8 mouse cellular contexts compared by ENCODE assay signal in the genomic region with DNA sequence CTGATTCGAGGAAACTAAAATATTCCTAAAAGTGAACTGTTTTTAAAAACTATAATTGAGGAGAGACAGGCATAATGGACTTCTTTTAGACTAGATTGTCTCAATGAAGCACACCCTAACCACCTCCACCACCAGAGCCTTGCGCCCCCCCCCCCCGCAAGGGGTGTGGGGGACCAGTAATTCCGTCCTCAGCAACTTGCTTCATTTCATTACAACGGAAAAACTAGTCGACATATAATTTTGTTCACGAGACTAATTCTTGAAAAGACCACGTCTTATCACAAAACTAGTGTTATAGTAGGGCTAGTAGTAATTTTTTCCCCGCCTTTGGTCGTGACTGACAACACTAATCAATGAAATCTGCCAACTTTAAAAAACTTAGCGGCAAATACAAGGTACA. TPM values are rescaled to one million over a fixed set of nuclear protein-coding genes. Genes with fewer than 3 reads are reported as not detected.
DNase-seq lines count a peak whose midpoint lies in the region; ATAC-seq and TF ChIP-seq lines count a peak whose summit lies in the region.

No protein-coding gene starts in this region.

- H3K9ac ChIP-seq in heart, embryonic 11.5 days (ENCODE audit: low read depth, low read length), result peak overlapping the region; percentile 100
- peak overlapping the region; percentile 100 for H3K9ac ChIP-seq in ES-E14 (ENCODE audit: insufficient read depth, low read depth, low read length, poor library complexity, severe bottlenecking)
- H3K9ac ChIP-seq in midbrain, embryonic 12.5 days (replicated peaks), result peak overlapping the region; percentile 99

- H3K9me3 ChIP-seq in heart, embryonic 11.5 days (replicated peaks; ENCODE audit: control insufficient read depth, low read length), result no peaks in the 10 kb centered on the region
- H3K9me3 ChIP-seq in ES-E14 (ENCODE audit: control insufficient read depth, insufficient read depth, low read depth, low read length), result no peaks in the 10 kb centered on the region
- H3K9me3 ChIP-seq in hindbrain, embryonic 10.5 days, result no peaks in the 10 kb centered on the region
- no peaks in the 10 kb centered on the region for H3K9me3 ChIP-seq in midbrain, embryonic 12.5 days

- H3K36me3 ChIP-seq in heart, embryonic 11.5 days (ENCODE audit: control insufficient read depth, insufficient read depth, low read length), result peaks cover 14% of the 10 kb centered on the region
- peaks cover 24% of the 10 kb centered on the region for H3K36me3 ChIP-seq in ES-E14 (ENCODE audit: control insufficient read depth, insufficient read depth, low read length, poor library complexity, severe bottlenecking)
- peaks cover 44% of the 10 kb centered on the region for H3K36me3 ChIP-seq in hindbrain, embryonic 10.5 days
- peaks cover 29% of the 10 kb centered on the region for H3K36me3 ChIP-seq in midbrain, embryonic 12.5 days

- H3K27ac ChIP-seq in heart, embryonic 11.5 days (ENCODE audit: low read depth, low read length), result peak overlapping the region; percentile 99; the same call in 1 of the 2 replicates
- peak overlapping the region; percentile 20; the same call in 1 of the 2 replicates for H3K27ac ChIP-seq in ES-E14 (ENCODE audit: insufficient read depth, low read depth, low read length, poor library complexity, severe bottlenecking)
- H3K27ac ChIP-seq in hindbrain, embryonic 10.5 days, result peak overlapping the region; percentile 100
- H3K27ac ChIP-seq in midbrain, embryonic 12.5 days (replicated peaks), result no peak overlapping the region

- H3K4me1 ChIP-seq in heart, embryonic 11.5 days (ENCODE audit: control insufficient read depth, insufficient read depth, low read length), result 0 out of 2 replicates have a peak, but pooled peaks cover 3% of the 10 kb centered on the region
- no peaks in the 10 kb centered on the region for H3K4me1 ChIP-seq in ES-E14 (ENCODE audit: control insufficient read depth in 2 of 2, insufficient read depth in 2 of 2, low read length in 2 of 2, poor library complexity in 1 of 2)
- H3K4me1 ChIP-seq in hindbrain, embryonic 10.5 days (replicated peaks), result peaks cover 15% of the 10 kb centered on the region; the same call in 1 of the 2 replicates
- H3K4me1 ChIP-seq in midbrain, embryonic 12.5 days, result peaks cover 8% of the 10 kb centered on the region

- no peak for DNase-seq in heart, adult 18-20 months
- DNase-seq in ES-E14 (ENCODE audit: low read depth, low spot score), result no peak
- no peak for DNase-seq in hindbrain, embryonic 10.5 days (ENCODE audit: low spot score)
- DNase-seq in yolk sac, embryonic 10.5 days (ENCODE audit: low spot score), result no peak
- no peak for DNase-seq in right cerebral cortex, postnatal 4 days
- DNase-seq in adrenal gland, postnatal 10 days, result no peak

- no peak for ATAC-seq in heart, embryonic 11.5 days (replicated peaks; ENCODE audit: insufficient number of reproducible peaks, low FRiP score, low TSS enrichment)
- no peak for ATAC-seq in midbrain, embryonic 12.5 days (ENCODE audit: low FRiP score, low read depth)

- under 1% methylated on average over 11 of the region's 11 CpGs for WGBS in heart, embryonic 11.5 days (ENCODE audit: insufficient replicate concordance)
- 1% methylated on average over 11 of the region's 11 CpGs for WGBS in hindbrain, embryonic 10.5 days
- 2% methylated on average over 11 of the region's 11 CpGs for WGBS in midbrain, embryonic 12.5 days

- H3K4me3 ChIP-seq in heart, embryonic 11.5 days (ENCODE audit: low read depth, low read length), result peak overlapping the region; percentile 99
- peak overlapping the region; percentile 94 to 99 for H3K4me3 ChIP-seq in ES-E14 (ENCODE audit: insufficient read depth in 1 of 2, low read depth in 1 of 2, low read length in 2 of 2, poor library complexity in 1 of 2, severe bottlenecking in 1 of 2)
- H3K4me3 ChIP-seq in hindbrain, embryonic 10.5 days, result peak overlapping the region; percentile 98
- peak overlapping the region; percentile 99 for H3K4me3 ChIP-seq in midbrain, embryonic 12.5 days

- H3K4me2 ChIP-seq in heart, embryonic 11.5 days, result peak overlapping the region; percentile 65
- peak overlapping the region; percentile 81 for H3K4me2 ChIP-seq in midbrain, embryonic 12.5 days (replicated peaks)

- H3K27me3 ChIP-seq in heart, embryonic 11.5 days (ENCODE audit: control insufficient read depth, insufficient read depth, low read length), result no peaks in the 10 kb centered on the region
- H3K27me3 ChIP-seq in hindbrain, embryonic 10.5 days (ENCODE audit: insufficient read depth, poor library complexity, severe bottlenecking), result no peaks in the 10 kb centered on the region
- H3K27me3 ChIP-seq in midbrain, embryonic 12.5 days, result no peaks in the 10 kb centered on the region

- in situ Hi-C loops in ES-E14 (cut with MboI; ENCODE audit: low sequenced_read_pairs in 2 of 2, unreplicated experiment in 2 of 2), result no loop called here

TF ChIP-seq in ES-E14, 5 proteins besides CTCF, POLR2A, EP300 and RAD21:
- TF ChIP-seq HCFC1 (IDR thresholded peaks at IDR 0.05; ENCODE audit: borderline replicate concordance, insufficient read depth, low read length), result no peak
- TF ChIP-seq MAFK (IDR thresholded peaks at IDR 0.05; ENCODE audit: insufficient read depth, low read depth, low read length), result no peak
- no peak for TF ChIP-seq ZC3H11A (IDR thresholded peaks at IDR 0.05; ENCODE audit: borderline replicate concordance, low read depth, low read length)
- no peak for TF ChIP-seq ZNF384 (IDR thresholded peaks at IDR 0.05; ENCODE audit: low read depth, low read length)
- TF ChIP-seq CHD2 (IDR thresholded peaks at IDR 0.05; ENCODE audit: low read depth, low read length), result no peak; the same call in 1 of the 2 replicates
TF ChIP-seq in ES-E14: peak in this region for 0.

RNA-seq across cellular contexts. Expression of a gene that starts 1.5 kb away (rescaled TPM):
- polyA plus RNA-seq in heart, embryonic 11.5 days (2014; fragmentation: Nextera tagmentation; extraction: Ambion mirVana), result 22.7 and 24.1 TPM in 2 replicates
- 10 to 100 TPM in 1 of 2 experiments, 1 to 10 TPM in 1; 9.3 to 11.4 TPM for total RNA-seq in heart, adult 18-20 months (2021)
- 19.5 and 22.3 TPM in 2 replicates for total RNA-seq in ES-E14 (2012; rRNA removed)
- polyA plus RNA-seq in hindbrain, embryonic 10.5 days (2016; fragmentation: Nextera tagmentation; extraction: Ambion mirVana), result 24.1 and 28.2 TPM in 2 replicates
- 29.4 and 31.0 TPM in 2 replicates for polyA plus RNA-seq in midbrain, embryonic 12.5 days (2016; fragmentation: Nextera tagmentation; extraction: Ambion mirVana)
- total RNA-seq in adrenal gland, postnatal 10 days (2021), result 10 to 100 TPM; 15.2 to 19.8 TPM

RNA-seq across cellular contexts. Expression of a gene that starts 2.6 kb away (rescaled TPM):
- polyA plus RNA-seq in heart, embryonic 11.5 days (2014; fragmentation: Nextera tagmentation; extraction: Ambion mirVana), result 1,114 and 1,293 TPM in 2 replicates
- 100 to 1,000 TPM; 412 to 432 TPM for total RNA-seq in heart, adult 18-20 months (2021)
- total RNA-seq in ES-E14 (2012; rRNA removed), result 576 and 704 TPM in 2 replicates
- polyA plus RNA-seq in hindbrain, embryonic 10.5 days (2016; fragmentation: Nextera tagmentation; extraction: Ambion mirVana), result 1,809 and 2,099 TPM in 2 replicates
- polyA plus RNA-seq in midbrain, embryonic 12.5 days (2016; fragmentation: Nextera tagmentation; extraction: Ambion mirVana), result 2,145 and 2,244 TPM in 2 replicates
- 100 to 1,000 TPM; 858 to 894 TPM for total RNA-seq in adrenal gland, postnatal 10 days (2021)

RNA-seq across cellular contexts. Expression of a gene that starts 15.6 kb away (rescaled TPM):
- 31.4 and 34.5 TPM in 2 replicates for polyA plus RNA-seq in heart, embryonic 11.5 days (2014; fragmentation: Nextera tagmentation; extraction: Ambion mirVana)
- 10 to 100 TPM; 16.0 to 17.6 TPM for total RNA-seq in heart, adult 18-20 months (2021)
- total RNA-seq in ES-E14 (2012; rRNA removed), result 12.5 and 14.5 TPM in 2 replicates
- polyA plus RNA-seq in hindbrain, embryonic 10.5 days (2016; fragmentation: Nextera tagmentation; extraction: Ambion mirVana), result 30.4 and 30.5 TPM in 2 replicates
- polyA plus RNA-seq in midbrain, embryonic 12.5 days (2016; fragmentation: Nextera tagmentation; extraction: Ambion mirVana), result 26.7 and 29.4 TPM in 2 replicates
- 10 to 100 TPM; 26.6 to 27.2 TPM for total RNA-seq in adrenal gland, postnatal 10 days (2021)

RNA-seq across cellular contexts. Expression of a gene that starts 41.7 kb away (rescaled TPM):
- polyA plus RNA-seq in heart, embryonic 11.5 days (2014; fragmentation: Nextera tagmentation; extraction: Ambion mirVana), result 0.31 and 0.66 TPM in 2 replicates
- under 1 TPM in 1 of 2 experiments, not detected in 1; 0.13 TPM for total RNA-seq in heart, adult 18-20 months (2021)
- total RNA-seq in ES-E14 (2012; rRNA removed), result 0.18 and 0.21 TPM in 2 replicates
- polyA plus RNA-seq in hindbrain, embryonic 10.5 days (2016; fragmentation: Nextera tagmentation; extraction: Ambion mirVana), result 0.72 and 1.5 TPM in 2 replicates
- polyA plus RNA-seq in midbrain, embryonic 12.5 days (2016; fragmentation: Nextera tagmentation; extraction: Ambion mirVana), result 1.3 and 1.4 TPM in 2 replicates
- 1 to 10 TPM; 1.3 to 1.5 TPM for total RNA-seq in adrenal gland, postnatal 10 days (2021)
